Mouse (Mus musculus): ENCODE results near the gene Bahd1. TPM values are rescaled to one million over a fixed set of nuclear protein-coding genes. Genes with fewer than 3 reads are reported as not detected.

Bahd1 gene
- polyA plus RNA-seq, 1 experiment from 2014 or later, result 5.6 TPM

GRCm38 (mm10) chr2:118956497-118956896 lies 56.3 kb downstream of the Bahd1 start:
- WGBS (ENCODE audit: insufficient replicate concordance), result 75% methylated on average over 5 of the region's 5 CpGs
- Histone ChIP-seq H3K27me3 (replicated peaks) (no peaks in the 10 kb centered on the region), H3K27ac (no peak overlapping the region), H3K4me3 (no peak overlapping the region), H3K36me3 (no peaks in the 10 kb centered on the region), H3K9ac (no peak overlapping the region), H3K9me3 (replicated peaks) (no peaks in the 10 kb centered on the region), H3K4me1 (peaks cover 23% of the 10 kb centered on the region), H3K4me2 (no peak overlapping the region)
- no peak for ATAC-seq

GRCm38 (mm10) chr2:118959644-118960043 lies 59.5 kb downstream of the Bahd1 start:
- H3K9ac ChIP-seq, result no peak overlapping the region
- peaks cover 51% of the 10 kb centered on the region for H3K4me1 ChIP-seq
- H3K27me3 ChIP-seq (replicated peaks), result no peaks in the 10 kb centered on the region
- no peaks in the 10 kb centered on the region for H3K9me3 ChIP-seq (replicated peaks)
- no peak overlapping the region for H3K4me3 ChIP-seq
- no peak overlapping the region for H3K4me2 ChIP-seq
- H3K27ac ChIP-seq, result peak overlapping the region; percentile 23; the same call in 1 of the 2 replicates
- H3K36me3 ChIP-seq, result no peaks in the 10 kb centered on the region
- WGBS (ENCODE audit: insufficient replicate concordance), result 18% methylated on average over 2 of the region's 2 CpGs
- no peak for ATAC-seq

DNA sequence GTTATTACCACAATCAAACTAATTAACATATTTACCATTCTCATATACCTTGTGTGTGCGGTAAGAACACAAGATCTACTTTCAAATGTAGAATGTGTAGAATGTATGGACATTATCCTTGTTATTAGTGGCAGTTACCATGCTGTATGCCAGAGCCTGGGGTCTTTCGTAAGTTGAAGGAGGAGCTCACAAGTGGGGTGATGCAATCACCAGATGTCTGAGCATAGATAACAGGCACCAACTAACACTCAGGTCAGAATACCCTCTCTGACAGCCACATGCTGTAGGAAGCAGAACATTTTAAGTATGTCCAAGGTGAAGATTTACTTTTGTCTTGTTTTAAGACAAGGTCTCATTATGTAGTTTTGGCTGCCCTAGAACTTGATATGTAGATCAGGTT lies 60.2 kb downstream of the Bahd1 start:
- Histone ChIP-seq H3K4me3 (no peak overlapping the region), H3K4me2 (no peak overlapping the region), H3K9me3 (replicated peaks) (no peaks in the 10 kb centered on the region), H3K27me3 (replicated peaks) (no peaks in the 10 kb centered on the region), H3K4me1 (peaks cover 51% of the 10 kb centered on the region), H3K36me3 (no peaks in the 10 kb centered on the region), H3K9ac (no peak overlapping the region), H3K27ac (peak overlapping the region; percentile 61; the same call in 1 of the 2 replicates)
- peak; percentile 59 for ATAC-seq
- 53% methylated on average over 2 of the region's 2 CpGs for WGBS (ENCODE audit: insufficient replicate concordance)

DNA sequence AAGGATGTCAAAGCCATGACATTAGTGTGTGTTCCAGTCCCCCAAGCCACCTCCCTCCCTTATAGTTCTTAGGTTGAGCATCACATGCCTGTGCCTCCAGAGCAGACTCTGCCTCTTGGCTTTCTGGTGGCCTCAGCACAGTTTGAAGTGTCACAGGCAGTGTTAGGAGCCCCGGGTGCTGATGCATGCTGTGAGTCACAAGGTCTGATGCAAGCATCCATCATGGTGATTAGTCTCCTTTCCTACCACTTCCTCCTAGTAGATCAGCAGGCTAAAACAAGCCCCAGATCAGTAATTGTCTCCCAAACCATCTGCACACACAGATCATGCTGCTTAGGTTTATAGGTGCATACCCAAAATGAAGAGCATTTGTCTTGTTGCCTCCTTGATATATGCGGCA lies 61.4 kb downstream of the Bahd1 start:
- WGBS (ENCODE audit: insufficient replicate concordance), result 44% methylated on average over 2 of the region's 2 CpGs
- no peak overlapping the region for H3K4me3 ChIP-seq
- no peaks in the 10 kb centered on the region for H3K9me3 ChIP-seq (replicated peaks)
- no peaks in the 10 kb centered on the region for H3K36me3 ChIP-seq
- no peak overlapping the region for H3K27ac ChIP-seq
- ATAC-seq, result no peak
- no peak overlapping the region for H3K9ac ChIP-seq
- H3K4me1 ChIP-seq, result peaks cover 51% of the 10 kb centered on the region
- no peak overlapping the region for H3K4me2 ChIP-seq
- H3K27me3 ChIP-seq (replicated peaks), result no peaks in the 10 kb centered on the region

GRCm38 (mm10) chr2:118963007-118963675 lies 63.0 kb downstream of the Bahd1 start:
- H3K9ac ChIP-seq, result peak overlapping the region; percentile 59
- peak; percentile 75 for ATAC-seq
- WGBS (ENCODE audit: insufficient replicate concordance), result 33% methylated on average over 9 of the region's 9 CpGs
- peaks cover 56% of the 10 kb centered on the region for H3K4me1 ChIP-seq
- H3K4me3 ChIP-seq, result peak overlapping the region; percentile 4; the same call in 1 of the 2 replicates
- peak overlapping the region; percentile 88 for H3K27ac ChIP-seq
- H3K9me3 ChIP-seq (replicated peaks), result no peaks in the 10 kb centered on the region
- no peaks in the 10 kb centered on the region for H3K36me3 ChIP-seq
- no peaks in the 10 kb centered on the region for H3K27me3 ChIP-seq (replicated peaks)
- peak overlapping the region; percentile 50 for H3K4me2 ChIP-seq

DNA sequence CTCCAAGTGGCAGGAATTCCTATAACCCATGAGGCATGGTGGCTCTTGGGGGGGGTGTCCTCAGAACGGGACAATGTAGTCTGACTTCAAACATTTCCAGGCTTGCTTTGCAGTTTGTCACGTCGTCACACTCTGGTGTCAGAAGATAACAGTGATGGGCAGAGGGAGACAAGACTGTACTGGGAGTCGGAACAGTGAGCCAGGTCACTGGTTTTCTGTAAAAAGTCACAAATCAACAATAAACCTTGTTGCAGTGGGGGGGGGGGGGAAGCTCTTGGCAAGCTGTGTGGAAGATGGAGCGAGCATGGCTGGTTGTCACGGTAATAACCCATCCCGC lies 63.5 kb downstream of the Bahd1 start:
- H3K9me3 ChIP-seq (replicated peaks), result no peaks in the 10 kb centered on the region
- WGBS (ENCODE audit: insufficient replicate concordance), result 33% methylated on average over 7 of the region's 7 CpGs
- peak overlapping the region; percentile 50 for H3K4me2 ChIP-seq
- no peaks in the 10 kb centered on the region for H3K36me3 ChIP-seq
- H3K4me3 ChIP-seq, result peak overlapping the region; percentile 4; the same call in 1 of the 2 replicates
- H3K27me3 ChIP-seq (replicated peaks), result no peaks in the 10 kb centered on the region
- peak overlapping the region; percentile 59 for H3K9ac ChIP-seq
- ATAC-seq, result peak; percentile 85
- H3K27ac ChIP-seq, result peak overlapping the region; percentile 88
- H3K4me1 ChIP-seq, result peaks cover 56% of the 10 kb centered on the region

- H3K9ac ChIP-seq, result no peak overlapping the region
- peak; percentile 55; the same call in 1 of the 2 replicates for ATAC-seq
- peaks cover 41% of the 10 kb centered on the region for H3K4me1 ChIP-seq
- peaks cover 11% of the 10 kb centered on the region for H3K27me3 ChIP-seq (replicated peaks)
- H3K4me2 ChIP-seq, result peak overlapping the region; percentile 11; the same call in 1 of the 2 replicates
- H3K9me3 ChIP-seq (replicated peaks), result no peaks in the 10 kb centered on the region
- H3K36me3 ChIP-seq, result no peaks in the 10 kb centered on the region
- no peak overlapping the region for H3K27ac ChIP-seq
- 62% methylated on average over 11 of the region's 11 CpGs for WGBS (ENCODE audit: insufficient replicate concordance)
- no peak overlapping the region for H3K4me3 ChIP-seq
Measured at GRCm38 (mm10) chr2:118969585-118970147, 69.5 kb downstream of the Bahd1 start.

- peak overlapping the region; percentile 56; the same call in 1 of the 2 replicates for H3K4me3 ChIP-seq
- no peak for ATAC-seq
- H3K27me3 ChIP-seq (replicated peaks), result peaks cover 35% of the 10 kb centered on the region
- no peaks in the 10 kb centered on the region for H3K36me3 ChIP-seq
- peak overlapping the region; percentile 85 for H3K4me2 ChIP-seq
- WGBS (ENCODE audit: insufficient replicate concordance), result 64% methylated on average over 5 of the region's 5 CpGs
- H3K27ac ChIP-seq, result no peak overlapping the region
- peak overlapping the region; percentile 73; the same call in 1 of the 2 replicates for H3K9ac ChIP-seq
- peaks cover 60% of the 10 kb centered on the region for H3K4me1 ChIP-seq
- no peaks in the 10 kb centered on the region for H3K9me3 ChIP-seq (replicated peaks)
Measured at GRCm38 (mm10) chr2:118972048-118972447, 71.9 kb downstream of the Bahd1 start.

DNA sequence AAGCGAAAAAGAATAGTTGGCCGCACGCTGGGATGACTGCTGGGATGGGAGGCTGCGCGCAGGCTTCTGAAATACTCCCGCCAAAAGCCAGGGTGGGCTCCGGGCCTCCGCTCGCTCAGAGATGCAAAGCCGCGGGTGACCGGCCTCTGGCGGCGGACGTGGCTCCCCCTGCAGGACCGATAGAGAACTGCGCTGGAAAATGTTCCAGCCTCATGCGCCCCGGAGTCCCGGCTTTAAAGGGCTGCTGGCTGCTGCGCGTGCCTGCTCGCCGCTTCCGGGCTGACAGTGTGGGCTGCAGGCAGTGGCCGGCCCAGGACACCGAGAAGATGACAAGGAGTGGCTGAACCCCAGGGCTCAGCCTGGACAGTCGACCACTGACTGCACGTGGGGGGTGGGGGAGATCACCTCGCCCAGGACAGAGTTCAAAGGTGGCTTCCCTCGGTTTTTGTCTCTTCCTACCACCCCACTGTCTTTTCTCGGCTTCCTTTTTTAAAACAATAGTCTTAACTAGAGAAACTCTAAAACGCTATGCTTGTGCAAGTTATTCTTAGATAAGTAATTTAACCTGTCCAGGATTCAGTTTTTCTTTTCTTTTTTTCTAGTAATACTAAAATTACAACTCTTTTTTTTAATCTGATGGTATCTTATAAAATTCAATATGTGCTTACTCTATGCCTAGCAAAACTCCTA lies 72.7 kb downstream of the Bahd1 start:
- peaks cover 56% of the 10 kb centered on the region for H3K4me1 ChIP-seq
- 1% methylated on average over 33 of the region's 33 CpGs for WGBS (ENCODE audit: insufficient replicate concordance)

More for the DNA sequence above, 72.7 kb downstream of the Bahd1 start:
- H3K9ac ChIP-seq, result peak overlapping the region; percentile 73
- H3K27me3 ChIP-seq (replicated peaks), result peaks cover 43% of the 10 kb centered on the region
- H3K4me2 ChIP-seq, result peak overlapping the region; percentile 85
- ATAC-seq, result peak; percentile 65
- H3K36me3 ChIP-seq, result no peaks in the 10 kb centered on the region
- peak overlapping the region; percentile 56 for H3K4me3 ChIP-seq
- H3K27ac ChIP-seq, result peak overlapping the region; percentile 10; the same call in 1 of the 2 replicates
- H3K9me3 ChIP-seq (replicated peaks), result no peaks in the 10 kb centered on the region

Other genes with a start within 250 kb of the Bahd1 start
- gene Pak6, start 237.1 kb upstream of the Bahd1 start, polyA plus RNA-seq (2016; fragmentation: Nextera tagmentation; extraction: Ambion mirVana), result 1.4 and 1.9 TPM in 2 replicates
- gene Ankrd63, start 196.4 kb upstream of the Bahd1 start, polyA plus RNA-seq (2016; fragmentation: Nextera tagmentation; extraction: Ambion mirVana), result 0.07 TPM in 1 of 2 replicates, not detected in the other
- gene Plcb2, start 171.9 kb upstream of the Bahd1 start, polyA plus RNA-seq (2016; fragmentation: Nextera tagmentation; extraction: Ambion mirVana), result 2.5 and 2.6 TPM in 2 replicates
- 23.1 TPM in 2 replicates for gene Inafm2, start 154.6 kb upstream of the Bahd1 start, polyA plus RNA-seq (2016; fragmentation: Nextera tagmentation; extraction: Ambion mirVana)
- gene Ccdc9b, start 137.7 kb upstream of the Bahd1 start, polyA plus RNA-seq (2016; fragmentation: Nextera tagmentation; extraction: Ambion mirVana), result 0.36 and 0.39 TPM in 2 replicates
- gene Phgr1, start 127.6 kb upstream of the Bahd1 start, polyA plus RNA-seq (2016; fragmentation: Nextera tagmentation; extraction: Ambion mirVana), result not detected in 2 replicates
- gene Disp2, start 120.7 kb upstream of the Bahd1 start, polyA plus RNA-seq (2016; fragmentation: Nextera tagmentation; extraction: Ambion mirVana), result 0.35 and 0.37 TPM in 2 replicates
- 92.8 and 95.2 TPM in 2 replicates for gene Knstrn, start 86.4 kb upstream of the Bahd1 start, polyA plus RNA-seq (2016; fragmentation: Nextera tagmentation; extraction: Ambion mirVana)
- gene Ivd, start 38.4 kb upstream of the Bahd1 start, polyA plus RNA-seq (2016; fragmentation: Nextera tagmentation; extraction: Ambion mirVana), result 27.9 and 30.8 TPM in 2 replicates
- 8.8 and 9.5 TPM in 2 replicates for gene Chst14, start 26.1 kb downstream of the Bahd1 start, polyA plus RNA-seq (2016; fragmentation: Nextera tagmentation; extraction: Ambion mirVana)
- gene Ccdc32, start 129.0 kb downstream of the Bahd1 start, polyA plus RNA-seq (2016; fragmentation: Nextera tagmentation; extraction: Ambion mirVana), result 17.5 and 19.2 TPM in 2 replicates
- 5.9 and 6.5 TPM in 2 replicates for gene Rpusd2, start 134.4 kb downstream of the Bahd1 start, polyA plus RNA-seq (2016; fragmentation: Nextera tagmentation; extraction: Ambion mirVana)
- gene Knl1, start 146.7 kb downstream of the Bahd1 start, polyA plus RNA-seq (2016; fragmentation: Nextera tagmentation; extraction: Ambion mirVana), result 72.9 and 78.2 TPM in 2 replicates
- 49.9 and 52.3 TPM in 2 replicates for gene Rad51, start 212.4 kb downstream of the Bahd1 start, polyA plus RNA-seq (2016; fragmentation: Nextera tagmentation; extraction: Ambion mirVana)

All from liver, embryonic 12.5 days (tissue).